Mouse (Mus musculus) gonadal fat pad, adult 2 months (tissue): Measurements from ENCODE around the gene Olfr305. TPM values are rescaled to one million over a fixed set of nuclear protein-coding genes. Genes with fewer than 3 reads are reported as not detected.
"Not testable (repeated sequence)": the region's sequence is repeated elsewhere in the genome, so short reads cannot be mapped to it uniquely, and the experiment has no call there.

Experiments used
- DNase-seq: peaks from one replicate; pipeline ENCODE4 v3.0.0-alpha.2; 2012; ENCODE audit warnings: low read depth
- polyA plus RNA-seq: library from polyadenylated mRNA; depleted of rRNA; stranded (reverse); fragments of >200 nt; gene quantifications from 2 replicates; pipeline ENCODE4 v1.2.3, GENCODE M21; 2012; rRNA removed

Gene Olfr305
- not detected in 2 replicates for polyA plus RNA-seq

DNA sequence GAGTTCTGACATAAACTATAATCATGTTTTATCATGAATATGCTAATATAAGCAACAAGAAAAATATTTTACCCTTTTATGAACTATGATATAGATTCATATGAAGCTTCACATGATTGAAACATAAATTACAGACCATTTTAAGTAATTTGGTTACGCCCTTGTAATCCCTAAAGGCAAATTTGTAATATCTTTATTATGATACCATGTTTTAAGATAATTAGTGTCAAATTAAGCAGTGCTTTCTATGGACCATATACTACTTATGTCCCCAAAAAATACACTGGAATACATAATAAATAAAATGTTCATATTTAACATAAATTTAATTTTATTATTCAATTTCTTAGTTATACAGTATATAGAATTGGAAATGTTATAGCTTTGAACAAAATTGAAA lies at the start of gene Olfr305:
Olfr305 (minus strand) TSS at position 101 of the 400 bp plus-strand sequence.
- no peak for DNase-seq

DNA sequence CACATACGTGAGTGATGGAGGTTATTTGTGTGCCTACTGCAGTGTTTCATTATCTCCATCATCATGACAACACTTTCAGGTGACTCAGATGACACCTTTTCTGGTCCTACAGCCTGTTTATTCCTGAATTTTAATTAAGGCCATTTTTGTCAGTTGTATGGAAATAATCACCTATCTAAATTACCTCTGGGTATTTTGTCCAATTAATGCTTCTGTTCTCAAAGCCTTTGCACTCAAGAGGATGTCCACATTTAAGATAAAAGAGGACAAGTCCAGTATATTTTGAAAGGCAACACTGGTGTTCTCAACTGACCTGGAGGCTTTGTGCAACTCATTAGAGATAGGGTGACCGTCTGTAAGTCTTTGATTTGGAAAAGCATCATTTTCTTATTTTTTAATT lies 36.8 kb upstream of the Olfr305 start, which contains the start of gene Olfr301:
Olfr301 (plus strand) TSS at position 301 of the 400 bp plus-strand sequence.
- no peak for DNase-seq

DNA sequence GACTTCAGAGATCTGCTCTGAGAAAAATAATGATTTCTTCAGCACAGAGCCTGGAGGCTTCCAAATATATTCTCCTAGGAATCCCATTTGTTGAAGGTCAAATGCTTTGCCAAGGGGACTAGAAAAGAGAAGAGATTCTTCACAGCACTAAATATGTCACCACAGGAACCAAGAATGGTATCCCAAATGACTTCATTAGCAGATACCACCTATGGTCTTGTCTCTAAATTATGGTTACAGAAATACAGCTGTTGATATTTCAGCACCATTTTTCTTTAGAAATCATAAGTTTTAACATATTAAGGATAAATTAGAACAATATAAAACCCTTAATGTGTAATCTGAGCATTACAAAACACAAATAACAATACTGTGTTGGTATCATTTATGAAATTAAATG lies 31.0 kb upstream of the Olfr305 start, which contains the start of gene Olfr303:
Olfr303 (minus strand) TSS at position 101 of the 400 bp plus-strand sequence.
- DNase-seq, result no peak

DNA sequence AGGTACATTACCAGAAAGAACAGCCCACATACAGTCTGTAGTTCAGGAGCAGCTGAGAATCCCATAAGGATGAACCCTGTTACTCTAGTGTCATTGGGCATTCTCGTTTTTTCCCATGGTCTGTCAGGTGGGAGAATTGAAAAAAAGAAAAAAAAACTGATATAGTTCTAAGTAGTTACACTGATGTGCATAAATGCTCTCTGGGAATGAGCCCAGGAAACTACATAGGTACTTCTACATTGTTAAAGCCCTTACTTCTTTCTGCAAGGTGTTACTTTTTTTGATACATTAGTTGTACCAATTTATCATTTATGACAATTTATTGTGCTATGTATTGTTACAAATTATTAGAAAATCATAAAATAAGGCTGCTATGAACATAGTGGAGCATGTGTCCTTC lies 19.8 kb upstream of the Olfr305 start, which contains the start of gene Olfr304:
Olfr304 (minus strand) TSS at position 101 of the 400 bp plus-strand sequence.
- no peak for DNase-seq

DNA sequence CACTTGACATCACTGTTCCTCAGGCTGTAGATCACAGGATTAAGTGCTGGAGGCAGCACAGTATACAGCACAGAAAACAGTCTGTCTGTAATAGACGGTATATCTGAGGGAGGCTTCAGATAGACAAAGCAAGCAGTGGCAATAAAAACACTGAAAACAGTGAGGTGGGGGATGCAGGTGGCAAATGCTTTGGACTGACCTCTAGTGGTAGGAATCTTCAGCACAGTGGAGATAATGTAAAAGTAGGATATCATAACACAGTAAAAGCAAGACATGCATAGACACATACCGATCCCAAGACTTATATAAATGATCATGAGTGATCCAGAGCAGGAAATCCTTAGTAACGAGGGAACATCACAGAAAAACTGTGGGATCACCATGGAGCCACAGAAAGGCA lies 19.0 kb upstream of the Olfr305 start:
- no peak for DNase-seq

DNA sequence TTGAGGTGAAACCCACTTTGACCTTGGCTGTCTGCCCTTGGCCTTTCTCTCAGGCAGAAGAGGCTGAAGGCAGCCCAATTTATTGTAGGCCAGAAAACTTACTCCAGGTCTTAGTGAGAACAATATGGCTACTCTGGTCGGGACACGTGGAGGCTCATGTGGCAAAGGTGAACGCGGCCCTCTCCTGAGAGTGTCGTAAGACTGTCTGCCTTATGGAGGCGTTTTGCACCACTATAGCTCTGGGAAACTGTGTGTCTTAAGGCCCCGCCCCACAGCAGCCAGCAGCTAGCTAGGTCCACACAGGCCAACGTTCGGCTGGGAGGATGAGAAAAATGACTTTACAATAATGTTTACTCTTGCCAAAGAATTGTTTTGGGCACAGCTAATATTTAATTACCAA lies 20.4 kb downstream of the Olfr305 start:
- not testable (repeated sequence) for DNase-seq

DNA sequence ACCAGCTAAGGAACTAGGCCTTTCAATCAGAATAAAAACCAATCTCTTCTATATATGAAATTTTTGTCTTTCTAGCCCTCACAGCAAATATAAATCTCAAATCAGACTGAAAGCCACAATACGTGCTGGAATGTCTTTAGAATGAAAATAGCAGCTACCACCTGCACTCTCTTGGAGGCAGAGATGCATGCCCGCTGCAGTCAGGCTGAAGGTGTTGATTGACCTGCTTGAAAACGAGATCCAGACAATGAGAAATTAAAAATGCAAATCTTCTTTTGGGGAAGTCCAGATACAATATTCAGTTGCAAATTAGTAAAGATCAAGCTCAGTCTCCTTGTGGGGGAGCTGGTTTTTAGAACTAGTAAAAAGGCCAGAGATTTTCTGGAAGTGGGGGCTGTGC lies 22.5 kb downstream of the Olfr305 start:
- no peak for DNase-seq

DNA sequence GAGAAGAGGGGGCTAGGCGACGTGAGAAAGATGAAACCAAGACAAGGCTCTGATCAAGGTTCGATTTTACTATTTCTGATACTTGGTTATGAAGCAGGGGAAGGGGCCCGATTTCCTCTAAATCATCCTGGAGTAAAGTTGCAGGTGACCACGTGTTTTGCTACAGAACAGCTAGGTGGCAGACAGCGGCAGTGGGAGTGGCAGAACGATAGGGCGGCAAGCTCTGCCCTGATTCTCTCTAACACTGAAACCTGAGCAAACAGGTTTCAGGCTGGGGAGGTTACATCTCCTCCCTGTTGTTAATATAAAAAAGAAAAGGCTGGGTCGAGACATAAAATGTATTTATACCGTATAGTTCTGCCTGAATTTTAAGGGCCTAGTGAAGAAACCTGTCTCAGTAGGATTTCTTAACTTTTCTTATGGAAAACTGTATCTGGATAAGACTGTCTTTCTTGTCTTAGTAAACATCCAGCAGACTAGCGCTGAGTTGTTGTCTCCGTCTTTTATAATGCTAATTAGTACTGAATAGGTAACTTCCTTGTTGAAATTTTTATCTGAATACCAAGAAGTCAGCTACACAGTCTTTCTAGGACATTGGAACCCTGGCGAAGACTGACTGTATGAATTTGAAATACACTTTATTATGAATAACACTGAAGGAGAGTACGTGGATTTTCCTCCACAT lies 23.7 kb downstream of the Olfr305 start:
- no peak for DNase-seq

DNA sequence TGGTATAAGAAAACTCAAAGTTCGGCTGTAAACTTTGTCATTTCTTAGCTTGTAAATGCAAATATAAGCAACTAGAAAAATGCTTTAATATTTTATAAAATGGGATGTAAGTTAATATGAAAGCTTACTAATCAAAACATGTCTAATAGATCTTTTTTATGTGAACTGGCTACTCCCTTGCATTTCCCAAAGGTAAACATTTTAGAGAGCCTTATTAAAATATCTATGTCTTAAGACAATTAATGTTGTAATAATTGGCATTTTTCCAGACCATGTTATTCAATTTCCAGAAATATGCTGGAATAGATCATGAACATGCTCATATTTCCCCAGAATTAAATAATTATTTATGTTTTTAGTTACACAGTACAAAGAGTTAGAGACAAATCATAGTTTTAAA lies 29.2 kb downstream of the Olfr305 start, which contains the start of gene Olfr307:
Olfr307 (minus strand) TSS at position 101 of the 400 bp plus-strand sequence.
- no peak for DNase-seq

DNA sequence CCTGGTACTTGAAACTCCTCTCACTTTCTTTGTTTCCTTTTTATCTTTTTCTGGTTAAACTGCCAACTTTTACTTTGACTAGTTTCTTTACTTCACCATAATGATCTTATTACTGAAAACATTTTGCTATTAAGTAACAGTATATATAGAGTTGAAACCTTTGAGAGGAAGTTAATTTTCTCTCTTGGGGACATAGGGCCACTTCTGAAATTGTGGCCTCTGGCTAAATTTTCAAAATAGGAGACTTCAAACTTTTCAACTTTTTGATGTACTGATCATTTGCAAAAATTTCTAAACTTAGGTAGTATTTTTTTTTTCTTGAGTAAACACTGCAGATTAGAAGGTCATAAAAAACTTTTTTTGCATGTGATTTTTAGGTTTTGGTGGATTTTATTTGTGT lies 41.2 kb downstream of the Olfr305 start, which contains the start of gene Olfr308:
Olfr308 (minus strand) TSS at position 101 of the 400 bp plus-strand sequence.
- DNase-seq, result no peak

DNA sequence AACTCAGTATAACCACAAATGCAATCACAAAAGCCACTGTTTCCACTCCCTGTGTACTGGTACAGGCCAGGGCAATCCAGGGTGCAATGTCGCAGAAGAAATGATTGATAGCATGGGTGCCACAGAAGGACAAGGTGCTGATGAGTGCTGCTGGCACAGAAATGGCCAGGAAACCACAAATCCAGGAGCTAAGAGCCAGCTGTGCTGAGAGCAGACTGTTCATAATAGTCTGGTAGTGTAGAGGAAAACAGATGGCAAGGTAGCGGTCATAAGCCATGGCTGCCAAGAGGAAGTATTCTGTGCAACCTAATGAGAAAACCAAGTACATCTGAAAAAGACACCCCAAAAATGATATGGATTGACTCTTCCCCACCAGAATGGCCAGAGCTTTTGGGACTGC lies 45.4 kb downstream of the Olfr305 start:
- DNase-seq, result no peak

DNA sequence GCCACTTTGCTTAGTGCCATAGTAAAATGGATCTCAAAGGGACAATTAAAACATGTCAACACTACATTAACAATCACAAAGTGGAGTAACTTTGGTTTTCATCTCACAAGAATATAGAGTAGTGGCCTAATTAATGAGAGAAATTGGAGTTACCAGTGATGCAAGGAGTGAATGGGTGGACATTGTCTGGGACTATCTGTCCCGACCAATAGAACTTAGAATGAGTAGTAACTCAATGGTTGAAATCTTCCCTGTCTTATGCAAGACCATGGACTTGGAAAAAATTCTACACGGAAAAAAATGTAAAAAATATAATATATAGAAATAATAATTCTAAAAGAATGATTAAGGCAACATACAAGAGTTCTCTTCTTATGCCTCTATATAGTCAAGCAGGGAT lies 53.1 kb downstream of the Olfr305 start, which contains the start of gene Olfr309:
Olfr309 (minus strand) TSS at position 101 of the 400 bp plus-strand sequence.
- DNase-seq, result no peak

Other genes starting within 250 kb of the Olfr305 start
- not detected in 2 replicates for gene Vmn2r75, start 195.2 kb downstream of the Olfr305 start, polyA plus RNA-seq
- not detected in 2 replicates for gene Vmn2r76, start 120.6 kb downstream of the Olfr305 start, polyA plus RNA-seq
- gene Olfr310, start 89.8 kb downstream of the Olfr305 start, polyA plus RNA-seq, result not detected in 2 replicates
- not detected in 2 replicates for gene Olfr309, start 53.2 kb downstream of the Olfr305 start, polyA plus RNA-seq
- gene Olfr308, start 41.3 kb downstream of the Olfr305 start, polyA plus RNA-seq, result not detected in 2 replicates
- not detected in 2 replicates for gene Olfr307, start 29.3 kb downstream of the Olfr305 start, polyA plus RNA-seq
- not detected in 2 replicates for gene Olfr304, start 19.7 kb upstream of the Olfr305 start, polyA plus RNA-seq
- gene Olfr303, start 30.9 kb upstream of the Olfr305 start, polyA plus RNA-seq, result not detected in 2 replicates
- not detected in 2 replicates for gene Olfr301, start 36.9 kb upstream of the Olfr305 start, polyA plus RNA-seq
- gene Olfr299, start 93.0 kb upstream of the Olfr305 start, polyA plus RNA-seq, result not detected in 2 replicates
- not detected in 2 replicates for gene Olfr298, start 125.6 kb upstream of the Olfr305 start, polyA plus RNA-seq
- gene Olfr297, start 153.0 kb upstream of the Olfr305 start, polyA plus RNA-seq, result not detected in 2 replicates
- gene Olfr295, start 216.9 kb upstream of the Olfr305 start, polyA plus RNA-seq, result not detected in 2 replicates
- gene Olfr294, start 249.7 kb upstream of the Olfr305 start, polyA plus RNA-seq, result not detected in 2 replicates